16 mouse cellular contexts compared by ENCODE assay signal in genomic region chr19:14426244-14426868, GRCm38 (mm10).
DNase-seq lines count a peak whose midpoint lies in the region; ATAC-seq lines count a peak whose summit lies in the region.
"Had no signal": no experiment of that assay in that cellular context is flagged by ENCODE, and none has a peak within 500 bp of the region (broad histone marks: within the 10 kb centered on the region; RNA-seq: fewer than 3 reads in every experiment).

No protein-coding gene starts in this region.

- no peak overlapping the region for H3K27ac ChIP-seq in kidney, embryonic 15.5 days
- peak overlapping the region; percentile 4; the same call in 1 of the 2 replicates for H3K27ac ChIP-seq in limb, embryonic 10.5 days
- no peak overlapping the region for H3K27ac ChIP-seq in neural tube, embryonic 14.5 days (ENCODE audit: low read depth, low read length)
- H3K27ac ChIP-seq: embryonic facial prominence, embryonic 12.5 days; midbrain, embryonic 15.5 days had no signal

- no peaks in the 10 kb centered on the region for H3K36me3 ChIP-seq in kidney, embryonic 15.5 days
- no peaks in the 10 kb centered on the region for H3K36me3 ChIP-seq in limb, embryonic 10.5 days
- no peaks in the 10 kb centered on the region for H3K36me3 ChIP-seq in neural tube, embryonic 14.5 days (ENCODE audit: control insufficient read depth, insufficient read depth, low read length)
- H3K36me3 ChIP-seq: embryonic facial prominence, embryonic 12.5 days; midbrain, embryonic 15.5 days had no signal

- no peak overlapping the region for H3K4me3 ChIP-seq in kidney, embryonic 15.5 days (replicated peaks)
- H3K4me3 ChIP-seq in limb, embryonic 10.5 days: 0 out of 2 replicates have a peak overlapping the region, but pooled peaks have one; percentile 9
- H3K4me3 ChIP-seq in neural tube, embryonic 14.5 days (ENCODE audit: low read depth, low read length): no peak overlapping the region
- H3K4me3 ChIP-seq: embryonic facial prominence, embryonic 12.5 days; midbrain, embryonic 15.5 days had no signal

- no peak overlapping the region for H3K9ac ChIP-seq in kidney, embryonic 15.5 days
- no peak overlapping the region for H3K9ac ChIP-seq in neural tube, embryonic 14.5 days (replicated peaks; ENCODE audit: low read depth, low read length)
- H3K9ac ChIP-seq: embryonic facial prominence, embryonic 12.5 days; midbrain, embryonic 15.5 days had no signal

- ATAC-seq in kidney, embryonic 15.5 days (replicated peaks; ENCODE audit: low FRiP score): no peak
- 0 out of 2 replicates have a peak, but pooled peaks have one; percentile 4 for ATAC-seq in neural tube, embryonic 14.5 days (ENCODE audit: low read depth)
- ATAC-seq: lung, postnatal 0 days; midbrain, embryonic 15.5 days; Patski had no signal

- DNase-seq in kidney, postnatal 4 days: no peak
- peak; percentile 35 for DNase-seq in embryo, embryonic 11 days
- peak; percentile 59 for DNase-seq in limb, embryonic 10.5 days (ENCODE audit: low spot score)
- no peak for DNase-seq in adrenal gland, postnatal 25 days
- no peak for DNase-seq in thymus, postnatal 4 days
- DNase-seq: adrenal gland, postnatal 14 days; cerebellum, adult 11 months; heart, adult 11 months; kidney, postnatal 14 days; right cerebral cortex, postnatal 25 days had no signal

- H3K9me3 ChIP-seq in kidney, embryonic 15.5 days (replicated peaks): no peaks in the 10 kb centered on the region
- H3K9me3 ChIP-seq in limb, embryonic 10.5 days (replicated peaks): no peaks in the 10 kb centered on the region
- no peaks in the 10 kb centered on the region for H3K9me3 ChIP-seq in neural tube, embryonic 14.5 days (ENCODE audit: control insufficient read depth, low read length)
- H3K9me3 ChIP-seq: embryonic facial prominence, embryonic 12.5 days; midbrain, embryonic 15.5 days had no signal

- peak overlapping the region; percentile 21 for H3K4me2 ChIP-seq in kidney, embryonic 15.5 days
- H3K4me2 ChIP-seq in neural tube, embryonic 14.5 days (ENCODE audit: low read depth, low read length): no peak overlapping the region
- H3K4me2 ChIP-seq: embryonic facial prominence, embryonic 12.5 days; midbrain, embryonic 15.5 days had no signal

- WGBS in kidney, embryonic 15.5 days: 14% methylated on average over 19 of the region's 19 CpGs
- 15% methylated on average over 19 of the region's 19 CpGs for WGBS in limb, embryonic 10.5 days
- 26% methylated on average over 19 of the region's 19 CpGs for WGBS in neural tube, embryonic 14.5 days

- H3K27me3 ChIP-seq in kidney, embryonic 15.5 days: peaks cover 10% of the 10 kb centered on the region; the same call in 1 of the 2 replicates
- no peaks in the 10 kb centered on the region for H3K27me3 ChIP-seq in limb, embryonic 10.5 days (ENCODE audit: low read depth, poor library complexity, severe bottlenecking)
- H3K27me3 ChIP-seq in neural tube, embryonic 14.5 days (ENCODE audit: control insufficient read depth, insufficient read depth, low read length): no peaks in the 10 kb centered on the region
- H3K27me3 ChIP-seq: embryonic facial prominence, embryonic 12.5 days; midbrain, embryonic 15.5 days had no signal

- H3K4me1 ChIP-seq in kidney, embryonic 15.5 days: peaks cover 30% of the 10 kb centered on the region
- H3K4me1 ChIP-seq in limb, embryonic 10.5 days: peaks cover 37% of the 10 kb centered on the region
- H3K4me1 ChIP-seq in neural tube, embryonic 14.5 days (ENCODE audit: control insufficient read depth, insufficient read depth, low read length): no peaks in the 10 kb centered on the region
- H3K4me1 ChIP-seq: embryonic facial prominence, embryonic 12.5 days had no signal

Comparison
In these comparisons a context has a peak if more than half of its experiments do, and no peak if none do; other contexts are left out.
1. DNase-seq: peak in embryo, embryonic 11 days (single experiment) and limb, embryonic 10.5 days (single experiment); none in kidney, postnatal 4 days (0 of 2), adrenal gland, postnatal 25 days (single experiment) and thymus, postnatal 4 days (single experiment).